Mouse (Mus musculus) olfactory bulb, adult 2 months (tissue): ENCODE measurements around the gene Cd72. TPM values are rescaled to one million over a fixed set of nuclear protein-coding genes. Genes with fewer than 3 reads are reported as not detected.

Source experiments
- H3K27ac ChIP-seq: fragments of 200-500 bp; 2 replicates; pipeline ENCODE4 v1.5.1; 2012; ENCODE audit warnings: low read depth, low read length; ENCODE audit not compliant: insufficient read depth
- H3K4me1 ChIP-seq: fragments of 200-500 bp; 2 replicates; pipeline ENCODE4 v1.6.1; 2012; ENCODE audit warnings: low read length; ENCODE audit not compliant: control insufficient read depth, insufficient read depth
- H3K4me3 ChIP-seq: fragments of 200-500 bp; 2 replicates; pipeline ENCODE4 v1.5.1; 2012; ENCODE audit warnings: mild to moderate bottlenecking, low read depth, low read length, moderate library complexity; ENCODE audit not compliant: insufficient read depth
- CTCF ChIP-seq: fragments of 200-500 bp; IDR thresholded peaks from 2 replicates; pipeline ENCODE4 v1.5.1; 2012; ENCODE audit warnings: low read depth, mild to moderate bottlenecking, low read length, moderate library complexity; ENCODE audit not compliant: insufficient read depth
- POLR2A ChIP-seq: fragments of 200-500 bp; IDR thresholded peaks from 2 replicates; pipeline ENCODE4 v1.6.1; 2012; ENCODE audit warnings: mild to moderate bottlenecking, low read depth, low read length, moderate library complexity; ENCODE audit not compliant: insufficient read depth
- WGBS: fragments of 180-500 bp; shearing (Covaris S2); methylation state at CpG from one replicate; pipeline ENCODE4 v1.1.7; 2018; 5-methylcytosine and 5-hydroxymethylcytosine counted together
- polyA plus RNA-seq: library from polyadenylated mRNA; stranded (reverse); fragments of >200 nt; gene quantifications from 2 replicates; pipeline ENCODE4 v1.2.4, GENCODE M21; 2012; ENCODE audit warnings: low replicate concordance; ENCODE audit not compliant: missing spikeins, insufficient read depth, insufficient read length

Gene Cd72
- polyA plus RNA-seq, 1 experiment, result not detected

DNA sequence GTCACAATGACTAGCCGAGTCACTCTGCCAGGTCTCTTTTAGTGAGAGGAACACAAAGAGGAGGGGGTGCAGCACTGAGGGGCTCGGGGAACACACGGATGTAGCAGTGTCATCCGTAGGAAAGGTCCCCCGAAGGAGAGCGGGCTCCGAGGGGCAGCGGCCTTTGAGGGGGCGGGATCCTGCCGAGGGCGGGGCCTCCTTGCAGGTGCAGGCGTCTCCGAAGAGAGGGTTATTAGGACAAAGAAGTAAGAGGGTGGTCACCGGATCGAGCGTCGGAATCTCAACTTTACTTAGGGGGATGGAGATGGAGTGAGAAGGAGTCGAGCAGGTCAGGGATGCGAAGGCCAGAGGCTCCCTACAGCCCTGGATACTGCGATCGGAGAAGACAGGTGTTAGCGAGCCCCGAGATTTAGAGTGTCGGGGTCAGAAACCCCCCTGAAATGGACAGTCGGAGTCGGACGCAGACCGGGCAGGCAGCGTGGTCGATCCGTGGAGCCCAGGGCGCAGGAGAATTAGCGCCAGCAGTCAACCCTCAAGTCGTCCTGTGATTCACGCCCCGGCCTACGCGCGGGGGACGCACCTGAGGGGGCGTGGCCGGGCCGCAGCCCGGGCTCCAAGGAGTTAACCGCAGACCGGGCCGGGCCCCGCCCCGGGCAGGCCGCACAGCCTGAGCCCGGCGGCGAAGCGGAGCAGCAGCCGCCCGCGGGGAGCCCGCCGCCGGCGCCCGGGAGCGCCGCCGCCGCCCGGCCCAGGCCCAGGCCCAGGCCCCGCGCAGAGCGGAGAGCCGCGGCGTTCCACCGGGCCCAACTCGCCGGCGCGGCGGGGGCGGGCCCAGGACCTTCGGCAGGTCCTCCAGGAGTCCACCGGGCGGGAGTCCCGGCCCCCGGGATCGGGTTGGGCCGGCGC lies 11.7 kb downstream of the Cd72 start:
- Histone ChIP-seq H3K4me1 (peaks cover 22% of the 10 kb centered on the region), H3K4me3 (peak overlapping the region; percentile 79), H3K27ac (peak overlapping the region; percentile 96)
- TF ChIP-seq POLR2A (no peak; the same call in 1 of the 2 replicates), CTCF (no peak)
- 3% methylated on average over 86 of the region's 88 CpGs for WGBS

DNA sequence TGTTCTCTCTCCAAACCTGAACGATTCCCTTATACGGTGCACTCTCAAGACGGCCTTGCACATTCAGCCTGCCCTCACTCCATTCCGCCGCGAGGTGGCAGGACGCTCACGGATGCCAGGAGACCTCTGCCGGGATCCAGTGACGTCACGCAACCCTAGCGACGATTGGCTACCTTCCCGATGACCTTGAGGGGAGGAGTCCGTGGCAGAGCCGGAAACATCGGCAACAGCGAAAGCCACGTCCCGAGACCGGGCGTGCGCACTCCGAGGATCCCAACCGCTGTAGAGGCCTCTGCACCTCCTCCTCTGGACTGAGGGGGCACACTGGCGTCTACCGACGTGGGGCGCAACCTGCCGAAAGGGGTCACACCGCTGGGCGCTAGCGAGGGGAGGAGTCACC lies 12.4 kb downstream of the Cd72 start:
- TF ChIP-seq POLR2A (peak; percentile 88), CTCF (peak; percentile 92)
- Histone ChIP-seq H3K4me1 (peaks cover 18% of the 10 kb centered on the region), H3K27ac (peak overlapping the region; percentile 96), H3K4me3 (peak overlapping the region; percentile 79)
- WGBS, result under 1% methylated on average over 33 of the region's 33 CpGs

DNA sequence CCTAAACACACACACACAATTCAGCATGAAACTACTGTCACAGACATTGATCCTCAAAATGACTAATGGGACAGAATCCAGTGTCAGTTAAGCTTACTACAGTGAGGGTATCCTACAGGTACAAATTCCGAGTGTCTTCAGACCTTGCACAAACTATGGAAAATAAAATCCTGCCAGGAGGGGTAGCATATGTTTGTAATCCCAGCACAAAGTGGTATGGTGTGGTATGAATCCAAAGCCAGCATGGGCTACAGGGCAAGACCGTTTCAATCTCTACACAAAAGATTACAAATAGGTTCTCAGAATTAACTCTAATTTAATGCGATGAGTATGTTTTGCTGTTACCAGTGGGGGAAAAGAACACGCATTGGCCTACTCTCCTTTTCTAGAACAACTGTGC lies 12.8 kb downstream of the Cd72 start, which contains the start of gene Tesk1:
TSS of gene Tesk1 (plus strand) at position 301 of the 400 bp plus-strand sequence.
- TF ChIP-seq CTCF, result no peak
- TF ChIP-seq POLR2A, result no peak
- H3K4me1 ChIP-seq, result peaks cover 14% of the 10 kb centered on the region
- peak within 1 kb of the TSS; percentile 79 for H3K4me3 ChIP-seq
- WGBS, result 15% methylated on average over 4 of the region's 4 CpGs
- peak within 1 kb of the TSS; percentile 96 for H3K27ac ChIP-seq

DNA sequence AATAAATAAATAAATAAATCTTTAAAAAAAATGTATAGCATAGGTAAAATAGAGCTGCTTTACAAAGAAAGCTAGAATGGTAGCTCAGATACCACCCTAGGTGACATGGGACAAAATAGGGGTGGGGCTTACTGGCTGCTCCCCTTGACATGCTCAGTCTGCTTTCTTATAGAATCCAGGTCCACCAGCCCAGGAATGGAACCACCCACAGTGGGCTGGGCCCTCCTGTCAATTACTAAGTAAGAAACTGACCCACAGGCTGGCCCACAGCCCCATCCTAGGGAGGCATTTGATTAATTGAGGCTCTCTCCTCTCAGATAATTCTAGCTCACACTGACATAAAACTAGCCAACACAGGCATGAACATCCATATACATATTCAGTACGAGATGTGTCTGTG lies 21.6 kb downstream of the Cd72 start:
- Histone ChIP-seq H3K27ac (no peak overlapping the region), H3K4me3 (no peak overlapping the region), H3K4me1 (peaks cover 8% of the 10 kb centered on the region; the same call in 1 of the 2 replicates)
- WGBS, result 83% methylated on average over 1 of the region's 1 CpGs
- TF ChIP-seq CTCF (no peak), POLR2A (no peak)

DNA sequence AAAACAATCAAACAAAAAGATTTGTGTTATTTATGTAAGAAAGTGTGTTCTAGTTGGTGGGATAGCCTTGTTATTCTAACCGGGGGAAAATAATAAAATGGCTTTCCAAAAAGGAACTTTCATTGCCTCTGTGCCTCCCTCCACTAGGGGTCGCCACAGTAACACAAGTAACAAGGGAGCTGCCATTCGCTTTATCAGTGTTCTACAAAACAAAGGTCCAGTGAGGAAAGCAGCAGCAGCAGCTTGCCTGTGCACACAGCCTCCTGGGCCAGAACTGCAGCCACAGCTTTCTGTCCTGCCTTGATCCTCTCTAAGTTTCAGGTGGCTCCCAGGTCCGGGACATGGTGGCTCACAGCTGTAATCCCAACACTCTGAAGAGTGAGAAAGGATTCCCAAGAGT lies 22.7 kb downstream of the Cd72 start:
- 3% methylated on average over 4 of the region's 4 CpGs for WGBS
- no peak overlapping the region for H3K27ac ChIP-seq
- TF ChIP-seq CTCF, result peak; percentile 30; the same call in 1 of the 2 replicates
- TF ChIP-seq POLR2A, result no peak
- H3K4me1 ChIP-seq, result peaks cover 13% of the 10 kb centered on the region
- H3K4me3 ChIP-seq, result no peak overlapping the region

DNA sequence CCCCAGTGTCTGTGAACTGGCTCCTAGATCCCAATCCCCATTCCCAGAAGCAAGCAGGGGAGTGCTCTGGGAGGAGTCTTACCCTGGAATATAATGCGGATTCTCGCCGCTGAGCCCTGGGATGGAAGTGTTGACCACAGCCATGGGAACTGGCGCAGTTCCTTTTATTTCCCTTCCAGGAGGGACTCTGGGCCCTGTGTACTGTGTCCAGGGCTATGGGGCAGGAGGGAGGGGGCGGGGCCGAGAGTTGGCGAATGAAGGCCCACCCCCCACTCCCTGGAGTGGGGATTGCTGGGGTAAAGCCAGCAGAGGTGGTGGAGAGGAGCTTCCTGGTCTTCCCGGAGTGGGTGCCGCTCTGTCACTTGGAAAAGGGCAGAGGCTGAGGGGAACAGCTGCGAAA lies 25.5 kb downstream of the Cd72 start, which contains the start of gene Fam166b:
TSS of gene Fam166b (minus strand) at position 189 of the 400 bp plus-strand sequence.
- peaks cover 19% of the 10 kb centered on the region for H3K4me1 ChIP-seq
- WGBS, result 24% methylated on average over 10 of the region's 10 CpGs
- no peak within 1 kb of the TSS for H3K4me3 ChIP-seq
- H3K27ac ChIP-seq, result no peak within 1 kb of the TSS
- TF ChIP-seq POLR2A (no peak), CTCF (no peak)

DNA sequence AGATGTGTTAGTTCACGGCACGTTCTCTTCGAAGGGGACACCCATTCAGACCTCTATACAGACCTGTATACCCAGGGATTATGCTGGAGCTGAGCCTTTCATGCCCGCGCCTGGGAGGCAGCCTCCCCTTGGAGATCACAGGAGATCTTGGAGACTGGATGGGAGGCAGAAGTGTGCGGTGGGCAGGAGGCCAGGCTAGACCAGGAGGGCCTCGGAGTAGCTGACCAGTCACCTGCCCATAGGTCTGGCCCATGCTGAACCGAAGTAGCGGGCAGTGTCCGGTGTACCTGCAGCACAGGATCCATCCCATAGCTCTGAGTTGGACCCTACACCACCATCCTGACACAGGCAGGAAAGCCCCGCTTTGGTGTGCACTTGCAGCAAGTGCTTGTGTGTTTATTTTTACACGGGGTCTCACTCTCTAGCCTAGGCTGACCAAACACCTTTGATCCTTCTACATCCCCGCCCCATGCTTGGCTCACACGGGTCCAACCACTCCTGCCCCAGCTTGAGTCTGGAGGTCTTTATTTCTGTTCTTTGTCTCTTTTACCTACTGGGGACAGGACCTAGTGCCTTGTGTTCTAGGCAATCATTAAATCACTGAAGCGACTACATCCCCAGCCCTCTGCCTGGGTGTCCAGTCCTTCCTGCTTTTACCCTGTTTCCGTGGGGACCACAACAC lies 26.1 kb downstream of the Cd72 start:
- WGBS, result 47% methylated on average over 16 of the region's 16 CpGs
- TF ChIP-seq POLR2A, result no peak
- TF ChIP-seq CTCF, result no peak
- H3K4me1 ChIP-seq, result peaks cover 19% of the 10 kb centered on the region
- H3K4me3 ChIP-seq, result no peak overlapping the region
- no peak overlapping the region for H3K27ac ChIP-seq

DNA sequence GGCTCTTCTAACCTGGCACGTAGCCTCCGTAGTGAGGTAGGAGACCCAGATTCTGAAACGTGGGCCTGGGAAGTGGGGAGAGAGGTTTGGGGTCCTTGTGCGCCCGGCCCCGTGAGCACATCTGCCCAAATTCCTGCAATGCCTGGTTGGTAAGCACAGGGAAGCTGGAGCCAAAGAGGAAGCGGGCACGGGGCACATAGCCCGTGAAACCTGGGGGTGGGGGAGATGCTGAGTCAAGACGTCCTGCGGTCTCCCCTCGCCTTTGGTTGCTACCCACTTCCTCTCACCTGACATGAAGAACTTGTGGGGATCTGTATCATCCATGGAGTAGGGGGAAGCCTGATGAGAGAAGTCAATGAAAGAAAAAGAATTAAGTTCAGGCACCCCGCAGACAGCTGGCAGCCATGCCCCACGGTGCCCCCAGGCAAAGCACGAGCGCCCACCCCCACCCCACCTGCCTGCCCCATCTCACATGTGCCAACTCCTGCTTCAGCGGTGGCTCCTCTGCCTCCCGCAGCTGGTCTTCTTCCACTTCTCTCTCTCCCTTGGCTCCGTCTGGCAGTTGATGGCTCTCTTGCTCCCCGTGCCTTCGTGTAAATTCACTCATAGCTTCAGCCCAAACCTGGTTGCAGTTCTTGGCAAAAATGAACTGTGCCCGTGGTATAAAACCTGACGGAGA lies 26.8 kb downstream of the Cd72 start:
- Histone ChIP-seq H3K4me1 (peaks cover 19% of the 10 kb centered on the region), H3K27ac (no peak overlapping the region), H3K4me3 (no peak overlapping the region)
- TF ChIP-seq POLR2A, result no peak
- no peak for TF ChIP-seq CTCF
- 36% methylated on average over 23 of the region's 23 CpGs for WGBS

DNA sequence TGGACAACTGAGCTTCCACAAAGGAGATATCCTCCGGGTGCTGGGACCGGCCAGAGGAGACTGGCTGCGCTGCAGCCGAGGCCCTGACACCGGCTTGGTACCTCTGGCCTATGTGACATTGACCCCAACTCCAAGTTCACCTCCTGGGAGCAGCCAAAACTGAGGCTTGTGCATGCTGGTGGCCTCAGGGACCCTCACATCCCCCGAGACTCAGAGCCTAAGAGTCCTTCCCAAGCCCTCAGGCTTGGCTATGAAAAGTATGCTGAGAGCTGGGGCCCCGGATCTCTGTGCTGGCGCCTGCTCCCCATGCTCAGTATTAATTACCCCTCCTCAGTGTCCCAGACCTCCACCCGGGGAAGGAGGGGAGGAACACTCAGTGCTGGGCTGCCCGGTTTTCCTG lies 27.9 kb downstream of the Cd72 start:
- Histone ChIP-seq H3K4me3 (no peak overlapping the region), H3K27ac (no peak overlapping the region), H3K4me1 (peaks cover 19% of the 10 kb centered on the region)
- TF ChIP-seq CTCF (no peak), POLR2A (no peak)
- WGBS, result 64% methylated on average over 10 of the region's 10 CpGs
